ENCODE assay signal across 1 mouse cellular context in genomic region chr7:45805941-45806340, GRCm38 (mm10).
A peak's percentile ranks its signal among the peaks of the same experiment; 100 is the strongest.
TF ChIP-seq lines count a peak whose summit lies in the region.

No protein-coding gene starts in this region.

TF ChIP-seq in MEL, 35 proteins besides CTCF, POLR2A, EP300 and RAD21:
- TF ChIP-seq GABPA (IDR thresholded peaks at IDR 0.05; ENCODE audit: low read depth, low read length), result no peak
- peak; percentile 34; the same call in 1 of the 2 replicates for TF ChIP-seq POLR2AphosphoS2 (IDR thresholded peaks at IDR 0.05; ENCODE audit: low read length)
- TF ChIP-seq MXI1 (IDR thresholded peaks at IDR 0.05; ENCODE audit: low read depth, low read length), result no peak
- no peak for TF ChIP-seq NRF1 (IDR thresholded peaks at IDR 0.05; ENCODE audit: insufficient read depth, low read depth, low read length, poor library complexity, severe bottlenecking)
